Mouse (Mus musculus) megakaryocyte-erythroid progenitor cell, adult 5-6 weeks (primary cell): ENCODE measurements around the gene Gsto1. TPM values are rescaled to one million over a fixed set of nuclear protein-coding genes. Genes with fewer than 3 reads are reported as not detected.

Experiments
- ATAC-seq: replicated peaks from 2 replicates; pipeline ENCODE4 v1.8.0; 2016; ENCODE audit warnings: mild to moderate bottlenecking, inconsistent platforms; ENCODE audit not compliant: severe bottlenecking, poor library complexity, low FRiP score, low TSS enrichment
- total RNA-seq, 2 experiments: library from RNA; stranded (forward) in 1 of 2; stranded (reverse) in 1 of 2; fragments of 200-1000, 215-1000 nt in 1 of 2; fragments of >200 nt in 1 of 2; fragmentation: Nextera tagmentation in 1 of 2; gene quantifications; 2 replicates each; pipeline ENCODE4 v1.2.3; 2014 to 2017

The Gsto1 gene
- total RNA-seq, 2 experiments from 2014 or later, result 126 to 215 TPM

- ATAC-seq, result peak; percentile 63
These were observed 597 bp upstream of the Gsto1 start for GRCm38 (mm10) chr19:47853951-47854795.

- ATAC-seq, result no peak
These were observed 3.5 kb downstream of the Gsto1 start for GRCm38 (mm10) chr19:47857957-47858942.

GRCm38 (mm10) chr19:47859180-47859579 is 4.4 kb downstream of the Gsto1 start:
- no peak for ATAC-seq

GRCm38 (mm10) chr19:47862581-47862980 is 7.8 kb downstream of the Gsto1 start:
- ATAC-seq, result no peak

GRCm38 (mm10) chr19:47864051-47864450 is 9.3 kb downstream of the Gsto1 start:
- ATAC-seq, result no peak

GRCm38 (mm10) chr19:47864721-47865120 is 10.0 kb downstream of the Gsto1 start:
- no peak for ATAC-seq

GRCm38 (mm10) chr19:47865353-47865947 is 10.7 kb downstream of the Gsto1 start, which contains the start of gene Gsto2:
Gsto2 (plus strand) TSS chr19:47865534.
- peak; percentile 100 for ATAC-seq

GRCm38 (mm10) chr19:47867628-47868175 is 12.9 kb downstream of the Gsto1 start:
- ATAC-seq, result no peak

- no peak for ATAC-seq
These were observed 14.2 kb downstream of the Gsto1 start for GRCm38 (mm10) chr19:47868951-47869350.

- ATAC-seq, result no peak
These were observed 14.7 kb downstream of the Gsto1 start for GRCm38 (mm10) chr19:47869516-47869915.

GRCm38 (mm10) chr19:47870102-47870666 is 15.4 kb downstream of the Gsto1 start:
- no peak for ATAC-seq

- ATAC-seq, result peak; percentile 65
These were observed 16.7 kb downstream of the Gsto1 start for GRCm38 (mm10) chr19:47871515-47871914.

GRCm38 (mm10) chr19:47876252-47876651 is 21.5 kb downstream of the Gsto1 start:
- ATAC-seq, result no peak

GRCm38 (mm10) chr19:47881538-47881937 is 26.8 kb downstream of the Gsto1 start:
- no peak for ATAC-seq

GRCm38 (mm10) chr19:47882151-47882881 is 27.5 kb downstream of the Gsto1 start:
- peak; percentile 84 for ATAC-seq

GRCm38 (mm10) chr19:47882882-47883254 is 28.1 kb downstream of the Gsto1 start:
- no peak for ATAC-seq

GRCm38 (mm10) chr19:47884296-47885085 is 29.7 kb downstream of the Gsto1 start:
- ATAC-seq, result no peak
